Mouse (Mus musculus) ES-CJ7 (cell line): ENCODE data around the gene Agmo.

Experiments used
- DNase-seq: peaks from one replicate; pipeline ENCODE4 v3.0.0; 2011; ENCODE audit warnings: low read depth, low spot score

The Agmo gene

GRCm38 (mm10) chr12:37241566-37242021, at the start of gene Agmo:
Gene Agmo, plus strand, starts transcription at chr12:37241641.
- no peak for DNase-seq

- no peak for DNase-seq
Measured at GRCm38 (mm10) chr12:37231119-37231518, 10.3 kb upstream of the Agmo start.

- DNase-seq, result no peak
Measured at GRCm38 (mm10) chr12:37240975-37241565, 371 bp upstream of the Agmo start.

GRCm38 (mm10) chr12:37242484-37242883, 1.0 kb downstream of the Agmo start:
- no peak for DNase-seq

GRCm38 (mm10) chr12:37244876-37245275, 3.4 kb downstream of the Agmo start:
- DNase-seq, result no peak

- no peak for DNase-seq
Measured at GRCm38 (mm10) chr12:37251688-37252087, 10.2 kb downstream of the Agmo start.

- no peak for DNase-seq
Measured at GRCm38 (mm10) chr12:37257099-37257498, 15.7 kb downstream of the Agmo start.

GRCm38 (mm10) chr12:37259771-37260528, 18.5 kb downstream of the Agmo start:
- DNase-seq, result no peak

GRCm38 (mm10) chr12:37263685-37264084, 22.2 kb downstream of the Agmo start:
- DNase-seq, result no peak

GRCm38 (mm10) chr12:37268636-37269152, 27.3 kb downstream of the Agmo start:
- peak; percentile 6 for DNase-seq

- no peak for DNase-seq
Measured at GRCm38 (mm10) chr12:37272660-37273059, 31.2 kb downstream of the Agmo start.

- peak; percentile 22 for DNase-seq
Measured at GRCm38 (mm10) chr12:37273964-37274657, 32.7 kb downstream of the Agmo start.

- DNase-seq, result peak; percentile 12
Measured at GRCm38 (mm10) chr12:37274658-37275019, 33.2 kb downstream of the Agmo start.

- no peak for DNase-seq
Measured at GRCm38 (mm10) chr12:37306956-37307466, 65.6 kb downstream of the Agmo start.

GRCm38 (mm10) chr12:37310786-37311185, 69.3 kb downstream of the Agmo start:
- no peak for DNase-seq

- DNase-seq, result no peak
Measured at GRCm38 (mm10) chr12:37322860-37323259, 81.4 kb downstream of the Agmo start.

GRCm38 (mm10) chr12:37334987-37335386, 93.5 kb downstream of the Agmo start:
- no peak for DNase-seq

GRCm38 (mm10) chr12:37344225-37344624, 102.8 kb downstream of the Agmo start:
- DNase-seq, result no peak

GRCm38 (mm10) chr12:37345696-37346095, 104.3 kb downstream of the Agmo start:
- no peak for DNase-seq

GRCm38 (mm10) chr12:37392316-37392715, 150.9 kb downstream of the Agmo start:
- no peak for DNase-seq

GRCm38 (mm10) chr12:37402541-37402940, 161.1 kb downstream of the Agmo start:
- no peak for DNase-seq

GRCm38 (mm10) chr12:37426350-37426749, 184.9 kb downstream of the Agmo start:
- no peak for DNase-seq
